Mouse (Mus musculus) G1E (cell line): Measurements from ENCODE around the gene Hsd17b7.

Source experiments
- CTCF ChIP-seq: IDR thresholded peaks from 2 replicates; pipeline ENCODE4 v1.5.1; 2012; ENCODE audit warnings: low read depth, low read length, inconsistent platforms, mixed read lengths
- GATA1 ChIP-seq: IDR thresholded peaks from 2 replicates; pipeline ENCODE4 v1.6.1; 2012; ENCODE audit warnings: borderline replicate concordance, low read length, inconsistent platforms, mixed read lengths
- GATA2 ChIP-seq: IDR thresholded peaks from 2 replicates; pipeline ENCODE4 v1.6.1; 2012; ENCODE audit warnings: low read depth, low read length, inconsistent platforms, borderline replicate concordance
- POLR2AphosphoS5 ChIP-seq: IDR thresholded peaks from 2 replicates; pipeline ENCODE4 v1.6.1; 2012; ENCODE audit warnings: low read depth, low read length, inconsistent platforms; ENCODE audit not compliant: insufficient replicate concordance
- TAL1 ChIP-seq: conservative IDR thresholded peaks from 2 replicates; pipeline ENCODE4 v1.6.1; 2012; ENCODE audit warnings: low read depth, low read length, inconsistent platforms, mixed read lengths

GRCm38 (mm10) chr1:170005297-170005696, 36.3 kb upstream of the Hsd17b7 start:
- TF ChIP-seq GATA1 (no peak), CTCF (no peak), GATA2 (no peak), TAL1 (no peak), POLR2AphosphoS5 (no peak)
